Mouse (Mus musculus): ENCODE measurements around the gene L3mbtl1. TPM values are rescaled to one million over a fixed set of nuclear protein-coding genes. Genes with fewer than 3 reads are reported as not detected.
"Not testable (repeated sequence)": the region's sequence is repeated elsewhere in the genome, so short reads cannot be mapped to it uniquely, and the experiment has no call there.

L3mbtl1 gene
- 0.12 and 0.22 TPM in 2 replicates for polyA plus RNA-seq (2015; fragmentation: Nextera tagmentation; extraction: Ambion mirVana)

GRCm38 (mm10) chr2:162943148-162943846, at the start of gene L3mbtl1:
Gene L3mbtl1, plus strand, starts transcription at chr2:162943472.
- H3K4me1 ChIP-seq: peaks cover 22% of the 10 kb centered on the region
- H3K27me3 ChIP-seq: 0 out of 2 replicates have a peak, but pooled peaks cover 8% of the 10 kb centered on the region
- H3K9ac ChIP-seq: peak within 1 kb of the TSS; percentile 42
- peaks cover 21% of the 10 kb centered on the region for H3K36me3 ChIP-seq
- H3K4me3 ChIP-seq: peak within 1 kb of the TSS; percentile 56
- no peak within 1 kb of the TSS; the same call in 1 of the 2 replicates for H3K27ac ChIP-seq
- WGBS: 1% methylated on average over 40 of the region's 40 CpGs
- H3K9me3 ChIP-seq: no peaks in the 10 kb centered on the region
- ATAC-seq (ENCODE audit: insufficient number of reproducible peaks, low FRiP score, low TSS enrichment, low read depth): no peak
- H3K4me2 ChIP-seq: peak within 1 kb of the TSS; percentile 99

GRCm38 (mm10) chr2:162899256-162899655, 44.0 kb upstream of the L3mbtl1 start:
- 92% methylated on average over 20 of the region's 20 CpGs for WGBS
- H3K36me3 ChIP-seq; ATAC-seq (ENCODE audit: insufficient number of reproducible peaks, low FRiP score, low TSS enrichment, low read depth); H3K4me3 ChIP-seq; H3K4me1 ChIP-seq; H3K27ac ChIP-seq; H3K9me3 ChIP-seq; H3K9ac ChIP-seq; H3K27me3 ChIP-seq; H3K4me2 ChIP-seq: not testable (repeated sequence)

GRCm38 (mm10) chr2:162899880-162900589, 43.2 kb upstream of the L3mbtl1 start:
- H3K27me3 ChIP-seq: no peaks in the 10 kb centered on the region

GRCm38 (mm10) chr2:162900590-162900916, 42.7 kb upstream of the L3mbtl1 start:
- Histone ChIP-seq H3K4me3 (no peak overlapping the region), H3K4me1 (0 out of 2 replicates have a peak, but pooled peaks cover 3% of the 10 kb centered on the region), H3K36me3 (no peaks in the 10 kb centered on the region), H3K9ac (no peak overlapping the region), H3K27ac (no peak overlapping the region), H3K9me3 (no peaks in the 10 kb centered on the region), H3K27me3 (no peaks in the 10 kb centered on the region), H3K4me2 (no peak overlapping the region)
- WGBS: 35% methylated on average over 2 of the region's 2 CpGs
- no peak for ATAC-seq (ENCODE audit: insufficient number of reproducible peaks, low FRiP score, low TSS enrichment, low read depth)

More at GRCm38 (mm10) chr2:162899880-162900589, 43.2 kb upstream of the L3mbtl1 start:
- WGBS: 71% methylated on average over 12 of the region's 12 CpGs
- Histone ChIP-seq H3K4me2 (no peak overlapping the region), H3K9me3 (no peaks in the 10 kb centered on the region), H3K9ac (no peak overlapping the region), H3K4me3 (no peak overlapping the region), H3K36me3 (no peaks in the 10 kb centered on the region), H3K27ac (no peak overlapping the region), H3K4me1 (0 out of 2 replicates have a peak, but pooled peaks cover 3% of the 10 kb centered on the region)
- ATAC-seq (ENCODE audit: insufficient number of reproducible peaks, low FRiP score, low TSS enrichment, low read depth): no peak

GRCm38 (mm10) chr2:162905902-162906301, 37.4 kb upstream of the L3mbtl1 start:
- Histone ChIP-seq H3K4me1 (no peaks in the 10 kb centered on the region), H3K27ac (no peak overlapping the region), H3K4me3 (no peak overlapping the region), H3K36me3 (no peaks in the 10 kb centered on the region), H3K4me2 (no peak overlapping the region), H3K9ac (no peak overlapping the region), H3K27me3 (no peaks in the 10 kb centered on the region), H3K9me3 (no peaks in the 10 kb centered on the region)
- no peak for ATAC-seq (ENCODE audit: insufficient number of reproducible peaks, low FRiP score, low TSS enrichment, low read depth)
- WGBS: 72% methylated on average over 4 of the region's 4 CpGs

- Histone ChIP-seq H3K4me1 (no peaks in the 10 kb centered on the region), H3K36me3 (no peaks in the 10 kb centered on the region), H3K9ac (no peak overlapping the region), H3K4me3 (no peak overlapping the region), H3K4me2 (no peak overlapping the region), H3K9me3 (no peaks in the 10 kb centered on the region), H3K27me3 (no peaks in the 10 kb centered on the region), H3K27ac (no peak overlapping the region)
- ATAC-seq (ENCODE audit: insufficient number of reproducible peaks, low FRiP score, low TSS enrichment, low read depth): no peak
- 42% methylated on average over 16 of the region's 16 CpGs for WGBS
Observed at GRCm38 (mm10) chr2:162908052-162908491, 35.2 kb upstream of the L3mbtl1 start.

GRCm38 (mm10) chr2:162914040-162914439, 29.2 kb upstream of the L3mbtl1 start:
- H3K4me3 ChIP-seq: no peak overlapping the region
- H3K27me3 ChIP-seq: no peaks in the 10 kb centered on the region
- H3K27ac ChIP-seq: no peak overlapping the region
- no peak for ATAC-seq (ENCODE audit: insufficient number of reproducible peaks, low FRiP score, low TSS enrichment, low read depth)
- no peaks in the 10 kb centered on the region for H3K36me3 ChIP-seq
- WGBS: 75% methylated on average over 3 of the region's 3 CpGs
- no peak overlapping the region for H3K9ac ChIP-seq
- H3K4me1 ChIP-seq: no peaks in the 10 kb centered on the region
- no peak overlapping the region for H3K4me2 ChIP-seq
- H3K9me3 ChIP-seq: no peaks in the 10 kb centered on the region

GRCm38 (mm10) chr2:162914519-162914918, 28.8 kb upstream of the L3mbtl1 start:
- H3K9me3 ChIP-seq: no peaks in the 10 kb centered on the region
- H3K9ac ChIP-seq: no peak overlapping the region
- 41% methylated on average over 2 of the region's 2 CpGs for WGBS
- no peaks in the 10 kb centered on the region for H3K4me1 ChIP-seq
- no peaks in the 10 kb centered on the region for H3K36me3 ChIP-seq
- H3K4me3 ChIP-seq: no peak overlapping the region
- no peak overlapping the region for H3K4me2 ChIP-seq
- no peaks in the 10 kb centered on the region for H3K27me3 ChIP-seq
- H3K27ac ChIP-seq: no peak overlapping the region
- no peak for ATAC-seq (ENCODE audit: insufficient number of reproducible peaks, low FRiP score, low TSS enrichment, low read depth)

- no peaks in the 10 kb centered on the region for H3K4me1 ChIP-seq
- H3K27ac ChIP-seq: no peak overlapping the region
- H3K27me3 ChIP-seq: peaks cover 12% of the 10 kb centered on the region
- ATAC-seq (ENCODE audit: insufficient number of reproducible peaks, low FRiP score, low TSS enrichment, low read depth): no peak
- no peak overlapping the region for H3K9ac ChIP-seq
- H3K9me3 ChIP-seq: no peaks in the 10 kb centered on the region
- H3K4me2 ChIP-seq: no peak overlapping the region
- no peak overlapping the region for H3K4me3 ChIP-seq
- 55% methylated on average over 5 of the region's 5 CpGs for WGBS
- H3K36me3 ChIP-seq: no peaks in the 10 kb centered on the region
Observed at GRCm38 (mm10) chr2:162919926-162920325, 23.3 kb upstream of the L3mbtl1 start.

- Histone ChIP-seq H3K27ac (no peak overlapping the region), H3K4me1 (no peaks in the 10 kb centered on the region), H3K4me2 (no peak overlapping the region), H3K9ac (no peak overlapping the region), H3K9me3 (no peaks in the 10 kb centered on the region), H3K36me3 (no peaks in the 10 kb centered on the region), H3K27me3 (peaks cover 12% of the 10 kb centered on the region), H3K4me3 (no peak overlapping the region)
- ATAC-seq (ENCODE audit: insufficient number of reproducible peaks, low FRiP score, low TSS enrichment, low read depth): no peak
- WGBS: 9% methylated on average over 6 of the region's 6 CpGs
Observed at GRCm38 (mm10) chr2:162922183-162922582, 21.1 kb upstream of the L3mbtl1 start.

- Histone ChIP-seq H3K36me3 (no peaks in the 10 kb centered on the region), H3K27me3 (peaks cover 12% of the 10 kb centered on the region), H3K4me3 (no peak overlapping the region), H3K4me1 (no peaks in the 10 kb centered on the region), H3K27ac (no peak overlapping the region), H3K4me2 (no peak overlapping the region), H3K9ac (no peak overlapping the region), H3K9me3 (no peaks in the 10 kb centered on the region)
- ATAC-seq (ENCODE audit: insufficient number of reproducible peaks, low FRiP score, low TSS enrichment, low read depth): no peak
- 63% methylated on average over 5 of the region's 5 CpGs for WGBS
Observed at GRCm38 (mm10) chr2:162922834-162923233, 20.4 kb upstream of the L3mbtl1 start.

GRCm38 (mm10) chr2:162924126-162924525, 19.1 kb upstream of the L3mbtl1 start:
- ATAC-seq (ENCODE audit: insufficient number of reproducible peaks, low FRiP score, low TSS enrichment, low read depth): no peak
- H3K9ac ChIP-seq: no peak overlapping the region
- no peak overlapping the region for H3K27ac ChIP-seq
- no peak overlapping the region for H3K4me3 ChIP-seq
- WGBS: 23% methylated on average over 5 of the region's 5 CpGs
- H3K36me3 ChIP-seq: no peaks in the 10 kb centered on the region
- H3K9me3 ChIP-seq: no peaks in the 10 kb centered on the region
- peaks cover 12% of the 10 kb centered on the region for H3K27me3 ChIP-seq
- no peak overlapping the region for H3K4me2 ChIP-seq
- no peaks in the 10 kb centered on the region for H3K4me1 ChIP-seq

Measured in limb, embryonic 15.5 days (tissue).